12 mouse cellular contexts compared by ENCODE assay signal in genomic region chr17:85614722-85615331, GRCm38 (mm10). TPM values are rescaled to one million over a fixed set of nuclear protein-coding genes. Genes with fewer than 3 reads are reported as not detected.
DNase-seq lines count a peak whose midpoint lies in the region; ATAC-seq and TF ChIP-seq lines count a peak whose summit lies in the region.
"Had no signal": no experiment of that assay in that cellular context is flagged by ENCODE, and none has a peak within 500 bp of the region (broad histone marks: within the 10 kb centered on the region; RNA-seq: fewer than 3 reads in every experiment).

No protein-coding gene starts in this region.

- H3K27me3 ChIP-seq in heart, embryonic 15.5 days, result peaks cover 100% of the 10 kb centered on the region
- H3K27me3 ChIP-seq in forebrain, embryonic 14.5 days (replicated peaks; ENCODE audit: control insufficient read depth, insufficient read depth, low read length), result peaks cover 95% of the 10 kb centered on the region
- H3K27me3 ChIP-seq in midbrain, embryonic 12.5 days, result peaks cover 100% of the 10 kb centered on the region

- H3K4me1 ChIP-seq in heart, embryonic 15.5 days (replicated peaks), result peaks cover 15% of the 10 kb centered on the region
- no peaks in the 10 kb centered on the region for H3K4me1 ChIP-seq in cortical plate, adult 2 months (ENCODE audit: control insufficient read depth, insufficient read depth, low read length)
- H3K4me1 ChIP-seq in forebrain, embryonic 14.5 days (ENCODE audit: control insufficient read depth, insufficient read depth, low read length), result no peaks in the 10 kb centered on the region; the same call in 1 of the 2 replicates
- peaks cover 40% of the 10 kb centered on the region for H3K4me1 ChIP-seq in midbrain, embryonic 12.5 days

- no peaks in the 10 kb centered on the region for H3K36me3 ChIP-seq in heart, embryonic 15.5 days
- no peaks in the 10 kb centered on the region for H3K36me3 ChIP-seq in forebrain, embryonic 14.5 days (ENCODE audit: control insufficient read depth, insufficient read depth, low read length)
- no peaks in the 10 kb centered on the region for H3K36me3 ChIP-seq in midbrain, embryonic 12.5 days

- no peaks in the 10 kb centered on the region for H3K9me3 ChIP-seq in heart, embryonic 15.5 days (replicated peaks)
- no peaks in the 10 kb centered on the region for H3K9me3 ChIP-seq in forebrain, embryonic 14.5 days (replicated peaks; ENCODE audit: control insufficient read depth, low read length)
- no peaks in the 10 kb centered on the region for H3K9me3 ChIP-seq in midbrain, embryonic 12.5 days

- TF ChIP-seq POLR2A in cortical plate, adult 2 months (IDR thresholded peaks at IDR 0.05; ENCODE audit: extremely low read depth, insufficient read depth, low read length), result no peak

- WGBS in heart, embryonic 15.5 days, result under 1% methylated on average over 38 of the region's 38 CpGs
- WGBS in forebrain, embryonic 14.5 days, result under 1% methylated on average over 38 of the region's 38 CpGs
- WGBS in midbrain, embryonic 12.5 days, result under 1% methylated on average over 38 of the region's 38 CpGs

- no peak for ATAC-seq in heart, embryonic 15.5 days (replicated peaks; ENCODE audit: insufficient number of reproducible peaks, insufficient read depth, low FRiP score, low read depth)
- no peak for ATAC-seq in forebrain, embryonic 14.5 days
- ATAC-seq in midbrain, embryonic 12.5 days (ENCODE audit: low FRiP score, low read depth), result no peak
- ATAC-seq: intestine, postnatal 0 days had no signal

- H3K4me2 ChIP-seq in heart, embryonic 15.5 days, result peak overlapping the region; percentile 28; the same call in 1 of the 2 replicates
- peak overlapping the region; percentile 55 for H3K4me2 ChIP-seq in forebrain, embryonic 14.5 days (ENCODE audit: low read length)
- peak overlapping the region; percentile 52 for H3K4me2 ChIP-seq in midbrain, embryonic 12.5 days (replicated peaks)

- intact Hi-C loops in heart, postnatal 10 days (cut with DNase I), result no loop called here

- H3K4me3 ChIP-seq in heart, embryonic 15.5 days, result peak overlapping the region; percentile 21
- 0 out of 2 replicates have a peak overlapping the region, but pooled peaks have one; percentile 16 for H3K4me3 ChIP-seq in cortical plate, adult 2 months (ENCODE audit: insufficient read depth, low read length)
- H3K4me3 ChIP-seq in forebrain, embryonic 14.5 days (ENCODE audit: low read depth, low read length), result peak overlapping the region; percentile 37
- H3K4me3 ChIP-seq in midbrain, embryonic 12.5 days, result peak overlapping the region; percentile 40

- H3K9ac ChIP-seq in heart, embryonic 15.5 days, result no peak overlapping the region
- H3K9ac ChIP-seq in forebrain, embryonic 14.5 days (ENCODE audit: low read length), result peak overlapping the region; percentile 60
- 0 out of 2 replicates have a peak overlapping the region, but pooled peaks have one; percentile 39 for H3K9ac ChIP-seq in midbrain, embryonic 12.5 days (replicated peaks)
- H3K9ac ChIP-seq: liver, embryonic 14.5 days had no signal

- no peak for TF ChIP-seq CTCF in cortical plate, adult 2 months (IDR thresholded peaks at IDR 0.05; ENCODE audit: extremely low read depth, insufficient read depth, low read length)

- no peak overlapping the region for H3K27ac ChIP-seq in heart, embryonic 15.5 days
- no peak overlapping the region for H3K27ac ChIP-seq in cortical plate, adult 2 months (ENCODE audit: insufficient read depth, low read length)
- peak overlapping the region; percentile 68 for H3K27ac ChIP-seq in forebrain, embryonic 14.5 days (ENCODE audit: low read depth, low read length)
- peak overlapping the region; percentile 65 for H3K27ac ChIP-seq in midbrain, embryonic 12.5 days (replicated peaks)
- H3K27ac ChIP-seq: liver, embryonic 14.5 days had no signal

- DNase-seq in heart, postnatal 10 days, result no peak
- DNase-seq in forebrain, embryonic 14.5 days (ENCODE audit: low spot score), result no peak
- no peak for DNase-seq in kidney, postnatal 36 days
- DNase-seq in kidney, adult 9 months, result no peak
- no peak for DNase-seq in layer of hippocampus, postnatal 36 days
- DNase-seq: cerebellum, postnatal 25 days had no signal

RNA-seq across cellular contexts. Expression of gene Six3, which starts 1.4 kb away (rescaled TPM):
- polyA plus RNA-seq in heart, embryonic 15.5 days (2015; fragmentation: Nextera tagmentation; extraction: Ambion mirVana), result not detected in 2 replicates
- not detected for total RNA-seq in heart, postnatal 10 days (2021)
- polyA plus RNA-seq in cortical plate, adult 2 months (2012; rRNA removed), result 0.06 and 2.3 TPM in 2 replicates
- 11.3 and 15.0 TPM in 2 replicates for polyA plus RNA-seq in forebrain, embryonic 14.5 days (2014; fragmentation: Nextera tagmentation; extraction: Ambion mirVana)
- polyA plus RNA-seq in midbrain, embryonic 12.5 days (2016; fragmentation: Nextera tagmentation; extraction: Ambion mirVana), result 19.8 and 25.1 TPM in 2 replicates
- total RNA-seq in layer of hippocampus, postnatal 36 days (2021), result under 1 TPM; 0.12 to 0.25 TPM
- total RNA-seq: megakaryocyte-erythroid progenitor cell, adult 5-6 weeks had no signal
- polyA plus RNA-seq: intestine, postnatal 0 days had no signal

Comparison
In these comparisons a context has a peak if more than half of its experiments do, and no peak if none do; other contexts are left out.
1. H3K27ac ChIP-seq: peak in forebrain, embryonic 14.5 days (single experiment) and midbrain, embryonic 12.5 days (single experiment); none in heart, embryonic 15.5 days (single experiment) and cortical plate, adult 2 months (single experiment).
2. Peak in every context shown above with its lines, with median percentiles within 50 percentile points of each other: H3K4me2 ChIP-seq and H3K4me3 ChIP-seq.